Mouse (Mus musculus) heart, embryonic 11.5 days (tissue): ENCODE results near the gene Dapk2. TPM values are rescaled to one million over a fixed set of nuclear protein-coding genes. Genes with fewer than 3 reads are reported as not detected.
A peak's percentile ranks its signal among the peaks of the same experiment; 100 is the strongest.

Experiments used
- ATAC-seq: fragments of 200-750 bp; cut with Nextera tagmentation; replicated peaks from 2 replicates; pipeline ENCODE4 v1.8.0; 2017; ENCODE audit warnings: moderate library complexity; ENCODE audit not compliant: insufficient number of reproducible peaks, low FRiP score, low TSS enrichment
- H3K27ac ChIP-seq: fragments of 300-500 bp; sonication (generic); 2 replicates; pipeline ENCODE4 v1.5.1; 2014; ENCODE audit warnings: mild to moderate bottlenecking, low read depth, low read length
- H3K27me3 ChIP-seq: fragments of 300-500 bp; sonication (generic); 2 replicates; pipeline ENCODE4 v1.6.1; 2014; ENCODE audit warnings: mild to moderate bottlenecking, low read length, mixed read lengths; ENCODE audit not compliant: control insufficient read depth, insufficient read depth
- H3K36me3 ChIP-seq: fragments of 300-500 bp; sonication (generic); 2 replicates; pipeline ENCODE4 v1.6.1; 2014; ENCODE audit warnings: mild to moderate bottlenecking, low read length, moderate library complexity, mixed read lengths; ENCODE audit not compliant: control insufficient read depth, insufficient read depth
- H3K4me1 ChIP-seq: fragments of 300-500 bp; sonication (generic); 2 replicates; pipeline ENCODE4 v1.6.1; 2014; ENCODE audit warnings: low read length; ENCODE audit not compliant: control insufficient read depth, insufficient read depth
- H3K4me2 ChIP-seq: fragments of 300-500 bp; sonication (generic); 2 replicates; pipeline ENCODE4 v1.6.1; 2014; ENCODE audit warnings: mild to moderate bottlenecking, moderate library complexity
- H3K4me3 ChIP-seq: fragments of 300-500 bp; sonication (generic); 2 replicates; pipeline ENCODE4 v1.5.1; 2014; ENCODE audit warnings: low read depth, low read length
- H3K9ac ChIP-seq: fragments of 300-500 bp; sonication (generic); 2 replicates; pipeline ENCODE4 v1.6.1; 2014; ENCODE audit warnings: mild to moderate bottlenecking, low read depth, low read length, moderate library complexity
- H3K9me3 ChIP-seq: fragments of 300-500 bp; sonication (generic); replicated peaks from 2 replicates; pipeline ENCODE4 v1.6.1; 2016; ENCODE audit warnings: low read length; ENCODE audit not compliant: control insufficient read depth
- WGBS: fragments of 180-500 bp; shearing (Covaris S2); extraction: QIAGEN DNeasy Blood & Tissue Kit; methylation state at CpG from one replicate; pipeline ENCODE4 v1.1.7; 2014; ENCODE audit not compliant: insufficient replicate concordance; 5-methylcytosine and 5-hydroxymethylcytosine counted together
- polyA plus RNA-seq: library from polyadenylated mRNA; unstranded; fragments of >200 nt; fragmentation: Nextera tagmentation; extraction: Ambion mirVana; gene quantifications from 2 replicates; pipeline ENCODE4 v1.2.1, GENCODE M21; 2014

Dapk2 gene
- polyA plus RNA-seq, 1 experiment from 2014 or later: 9.8 TPM

- Histone ChIP-seq H3K9ac (no peak overlapping the region), H3K4me1 (peaks cover 5% of the 10 kb centered on the region), H3K36me3 (no peaks in the 10 kb centered on the region), H3K27me3 (no peaks in the 10 kb centered on the region), H3K9me3 (no peaks in the 10 kb centered on the region), H3K27ac (no peak overlapping the region), H3K4me2 (no peak overlapping the region), H3K4me3 (no peak overlapping the region)
- WGBS: 89% methylated on average over 5 of the region's 5 CpGs
- no peak for ATAC-seq
Measured at GRCm38 (mm10) chr9:66173316-66173855, 15.4 kb downstream of the Dapk2 start.

GRCm38 (mm10) chr9:66174985-66175384 lies 17.0 kb downstream of the Dapk2 start:
- peak overlapping the region; percentile 41; the same call in 1 of the 2 replicates for H3K27ac ChIP-seq
- H3K9me3 ChIP-seq: no peaks in the 10 kb centered on the region
- H3K4me1 ChIP-seq: peaks cover 8% of the 10 kb centered on the region

GRCm38 (mm10) chr9:66177975-66178374 lies 20.0 kb downstream of the Dapk2 start:
- no peak overlapping the region for H3K9ac ChIP-seq
- H3K36me3 ChIP-seq: no peaks in the 10 kb centered on the region
- H3K9me3 ChIP-seq: no peaks in the 10 kb centered on the region
- no peaks in the 10 kb centered on the region for H3K27me3 ChIP-seq
- WGBS: 45% methylated on average over 1 of the region's 1 CpGs
- H3K4me1 ChIP-seq: peaks cover 26% of the 10 kb centered on the region
- H3K4me2 ChIP-seq: no peak overlapping the region
- no peak overlapping the region for H3K4me3 ChIP-seq
- H3K27ac ChIP-seq: no peak overlapping the region
- ATAC-seq: no peak

More at GRCm38 (mm10) chr9:66174985-66175384, 17.0 kb downstream of the Dapk2 start:
- no peaks in the 10 kb centered on the region for H3K27me3 ChIP-seq
- no peaks in the 10 kb centered on the region for H3K36me3 ChIP-seq
- no peak for ATAC-seq
- no peak overlapping the region for H3K9ac ChIP-seq
- no peak overlapping the region for H3K4me3 ChIP-seq
- no peak overlapping the region for H3K4me2 ChIP-seq
- 78% methylated on average over 3 of the region's 3 CpGs for WGBS

- 0 out of 2 replicates have a peak overlapping the region, but pooled peaks have one; percentile 35 for H3K27ac ChIP-seq
- no peaks in the 10 kb centered on the region for H3K36me3 ChIP-seq
- WGBS: 44% methylated on average over 6 of the region's 6 CpGs
- ATAC-seq: 0 out of 2 replicates have a peak, but pooled peaks have one; percentile 11
- H3K4me1 ChIP-seq: peaks cover 31% of the 10 kb centered on the region
- no peaks in the 10 kb centered on the region for H3K9me3 ChIP-seq
- no peak overlapping the region for H3K4me2 ChIP-seq
- no peak overlapping the region for H3K4me3 ChIP-seq
- no peaks in the 10 kb centered on the region for H3K27me3 ChIP-seq
- no peak overlapping the region for H3K9ac ChIP-seq
Measured at GRCm38 (mm10) chr9:66179795-66180194, 21.8 kb downstream of the Dapk2 start.

GRCm38 (mm10) chr9:66181126-66181825 lies 23.3 kb downstream of the Dapk2 start:
- Histone ChIP-seq H3K4me2 (peak overlapping the region; percentile 37), H3K27me3 (no peaks in the 10 kb centered on the region), H3K4me3 (no peak overlapping the region), H3K36me3 (no peaks in the 10 kb centered on the region), H3K9me3 (no peaks in the 10 kb centered on the region), H3K9ac (0 out of 2 replicates have a peak overlapping the region, but pooled peaks have one; percentile 39), H3K27ac (peak overlapping the region; percentile 88), H3K4me1 (peaks cover 31% of the 10 kb centered on the region)
- WGBS: 46% methylated on average over 4 of the region's 4 CpGs
- ATAC-seq: peak; percentile 71; the same call in 1 of the 2 replicates

- ATAC-seq: peak; percentile 83
Measured at GRCm38 (mm10) chr9:66181826-66182678, 24.0 kb downstream of the Dapk2 start.

GRCm38 (mm10) chr9:66182679-66182993 lies 24.6 kb downstream of the Dapk2 start:
- Histone ChIP-seq H3K9ac (peak overlapping the region; percentile 17; the same call in 1 of the 2 replicates), H3K9me3 (no peaks in the 10 kb centered on the region), H3K27me3 (no peaks in the 10 kb centered on the region), H3K4me2 (peak overlapping the region; percentile 37; the same call in 1 of the 2 replicates), H3K4me3 (no peak overlapping the region), H3K27ac (peak overlapping the region; percentile 88), H3K4me1 (peaks cover 31% of the 10 kb centered on the region), H3K36me3 (no peaks in the 10 kb centered on the region)
- ATAC-seq: peak; percentile 44; the same call in 1 of the 2 replicates
- 39% methylated on average over 3 of the region's 3 CpGs for WGBS

More at GRCm38 (mm10) chr9:66181826-66182678, 24.0 kb downstream of the Dapk2 start:
- Histone ChIP-seq H3K4me1 (peaks cover 31% of the 10 kb centered on the region), H3K36me3 (no peaks in the 10 kb centered on the region), H3K27ac (peak overlapping the region; percentile 88), H3K4me2 (peak overlapping the region; percentile 37), H3K9me3 (no peaks in the 10 kb centered on the region), H3K27me3 (no peaks in the 10 kb centered on the region), H3K9ac (peak overlapping the region; percentile 17; the same call in 1 of the 2 replicates), H3K4me3 (no peak overlapping the region)
- WGBS: 12% methylated on average over 11 of the region's 11 CpGs

GRCm38 (mm10) chr9:66183023-66183422 lies 25.0 kb downstream of the Dapk2 start:
- H3K27me3 ChIP-seq: no peaks in the 10 kb centered on the region
- no peaks in the 10 kb centered on the region for H3K9me3 ChIP-seq
- peak overlapping the region; percentile 37; the same call in 1 of the 2 replicates for H3K4me2 ChIP-seq
- WGBS: 52% methylated on average over 3 of the region's 3 CpGs
- peaks cover 31% of the 10 kb centered on the region for H3K4me1 ChIP-seq
- no peak overlapping the region for H3K9ac ChIP-seq
- H3K36me3 ChIP-seq: no peaks in the 10 kb centered on the region
- H3K27ac ChIP-seq: peak overlapping the region; percentile 88
- no peak for ATAC-seq
- H3K4me3 ChIP-seq: no peak overlapping the region
